Mouse (Mus musculus): ENCODE measurements around the gene Arl16. TPM values are rescaled to one million over a fixed set of nuclear protein-coding genes. Genes with fewer than 3 reads are reported as not detected.

Gene Arl16
- polyA plus RNA-seq, 1 experiment: 21.1 TPM

DNA sequence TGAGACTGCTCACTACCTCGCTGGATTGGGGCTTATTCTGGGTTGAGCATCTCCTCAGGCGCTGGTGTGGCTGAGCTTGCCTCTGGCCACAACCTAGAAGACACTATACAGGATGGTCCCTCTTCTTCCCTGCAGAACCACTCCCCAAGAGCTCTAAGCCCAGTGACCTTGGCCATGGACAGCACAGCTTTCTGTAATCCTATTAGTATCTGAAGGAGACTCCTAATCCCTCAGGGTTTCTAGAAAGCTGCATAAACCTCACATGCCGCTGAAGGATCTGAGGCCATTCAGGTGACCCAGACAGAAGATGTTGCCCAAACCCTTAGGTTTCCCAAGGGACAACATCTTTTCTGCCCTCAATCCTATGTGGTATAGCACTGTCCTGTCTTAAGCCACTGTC lies 15.2 kb downstream of the Arl16 start:
- TF ChIP-seq POLR2A (IDR thresholded peaks at IDR 0.05; ENCODE audit: low read depth, low read length) (no peak), CTCF (conservative IDR thresholded peaks at IDR 0.05; ENCODE audit: insufficient read depth, insufficient read length, low read depth, low read length) (no peak)

GRCm38 (mm10) chr11:120447179-120447578 lies 20.2 kb downstream of the Arl16 start:
- no peak for TF ChIP-seq POLR2A (IDR thresholded peaks at IDR 0.05; ENCODE audit: low read depth, low read length)
- no peak for TF ChIP-seq CTCF (conservative IDR thresholded peaks at IDR 0.05; ENCODE audit: insufficient read depth, insufficient read length, low read depth, low read length)

More for the DNA sequence above, 15.2 kb downstream of the Arl16 start:
- H3K4me3 ChIP-seq (ENCODE audit: insufficient read depth, low read depth, low read length): no peak overlapping the region
- 68% methylated on average over 3 of the region's 3 CpGs for WGBS
- no peaks in the 10 kb centered on the region for H3K4me1 ChIP-seq (ENCODE audit: control insufficient read depth, insufficient read depth, low read length)
- no peaks in the 10 kb centered on the region for H3K27me3 ChIP-seq (replicated peaks; ENCODE audit: control insufficient read depth, insufficient read depth, low read length)
- H3K27ac ChIP-seq (ENCODE audit: insufficient read depth, low read depth, low read length): no peak overlapping the region
- H3K36me3 ChIP-seq (ENCODE audit: control insufficient read depth, insufficient read depth, low read length): no peaks in the 10 kb centered on the region
- no peak for DNase-seq

DNA sequence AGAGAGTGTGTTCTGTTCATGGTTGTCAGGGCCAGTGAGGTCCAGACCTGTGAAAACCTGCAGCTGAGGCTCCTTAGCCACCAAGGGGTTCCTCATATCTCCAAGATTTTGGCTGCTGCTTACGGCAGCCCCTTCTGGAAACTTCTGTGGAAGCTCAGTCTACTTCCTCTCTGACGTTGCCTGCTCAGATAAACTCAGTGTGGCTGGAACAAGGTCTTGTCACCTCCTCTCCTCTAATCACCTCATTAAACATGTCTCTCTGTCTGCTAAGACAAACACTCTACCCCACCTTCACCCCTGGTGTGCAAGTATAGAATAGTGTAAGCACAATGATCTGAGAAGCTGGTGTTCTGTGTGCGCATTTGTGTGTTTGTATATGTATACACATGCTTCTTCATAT lies 21.9 kb downstream of the Arl16 start:
- no peak overlapping the region for H3K4me3 ChIP-seq (ENCODE audit: insufficient read depth, low read depth, low read length)
- TF ChIP-seq POLR2A (IDR thresholded peaks at IDR 0.05; ENCODE audit: low read depth, low read length) (no peak), CTCF (conservative IDR thresholded peaks at IDR 0.05; ENCODE audit: insufficient read depth, insufficient read length, low read depth, low read length) (no peak)
- H3K36me3 ChIP-seq (ENCODE audit: control insufficient read depth, insufficient read depth, low read length): no peaks in the 10 kb centered on the region
- 66% methylated on average over 3 of the region's 3 CpGs for WGBS
- H3K4me1 ChIP-seq (ENCODE audit: control insufficient read depth, insufficient read depth, low read length): no peaks in the 10 kb centered on the region
- H3K27ac ChIP-seq (ENCODE audit: insufficient read depth, low read depth, low read length): no peak overlapping the region
- DNase-seq: no peak
- H3K27me3 ChIP-seq (replicated peaks; ENCODE audit: control insufficient read depth, insufficient read depth, low read length): no peaks in the 10 kb centered on the region

More at GRCm38 (mm10) chr11:120447179-120447578, 20.2 kb downstream of the Arl16 start:
- H3K4me1 ChIP-seq (ENCODE audit: control insufficient read depth, insufficient read depth, low read length): no peaks in the 10 kb centered on the region
- no peaks in the 10 kb centered on the region for H3K27me3 ChIP-seq (replicated peaks; ENCODE audit: control insufficient read depth, insufficient read depth, low read length)
- no peaks in the 10 kb centered on the region for H3K36me3 ChIP-seq (ENCODE audit: control insufficient read depth, insufficient read depth, low read length)
- H3K27ac ChIP-seq (ENCODE audit: insufficient read depth, low read depth, low read length): no peak overlapping the region
- WGBS: 71% methylated on average over 7 of the region's 7 CpGs
- DNase-seq: no peak
- H3K4me3 ChIP-seq (ENCODE audit: insufficient read depth, low read depth, low read length): no peak overlapping the region

DNA sequence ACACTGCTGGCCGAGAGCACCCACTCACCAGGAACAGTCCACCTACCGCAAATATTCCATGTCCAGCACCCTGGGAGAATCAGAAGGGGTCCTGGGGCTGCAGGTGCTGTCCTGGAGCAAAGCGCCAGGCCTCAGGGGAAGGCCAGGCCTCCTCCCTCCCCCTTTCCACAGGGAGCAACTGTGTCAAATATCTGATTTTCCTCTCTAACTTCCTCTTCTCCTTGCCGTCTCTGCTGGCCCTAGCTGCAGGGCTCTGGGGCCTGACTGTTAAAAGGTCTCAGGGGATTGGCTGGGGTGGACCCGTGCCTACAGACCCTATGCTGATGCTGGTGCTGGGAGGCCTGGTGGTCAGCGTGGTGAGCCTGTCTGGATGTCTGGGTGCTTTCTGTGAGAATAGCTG lies 23.3 kb downstream of the Arl16 start:
- TF ChIP-seq POLR2A (IDR thresholded peaks at IDR 0.05; ENCODE audit: low read depth, low read length): no peak
- no peak for TF ChIP-seq CTCF (conservative IDR thresholded peaks at IDR 0.05; ENCODE audit: insufficient read depth, insufficient read length, low read depth, low read length)
- Histone ChIP-seq H3K4me1 (ENCODE audit: control insufficient read depth, insufficient read depth, low read length) (no peaks in the 10 kb centered on the region), H3K4me3 (ENCODE audit: insufficient read depth, low read depth, low read length) (no peak overlapping the region), H3K27ac (ENCODE audit: insufficient read depth, low read depth, low read length) (no peak overlapping the region), H3K27me3 (replicated peaks; ENCODE audit: control insufficient read depth, insufficient read depth, low read length) (no peaks in the 10 kb centered on the region), H3K36me3 (ENCODE audit: control insufficient read depth, insufficient read depth, low read length) (no peaks in the 10 kb centered on the region)
- WGBS: 71% methylated on average over 6 of the region's 6 CpGs
- DNase-seq: no peak

DNA sequence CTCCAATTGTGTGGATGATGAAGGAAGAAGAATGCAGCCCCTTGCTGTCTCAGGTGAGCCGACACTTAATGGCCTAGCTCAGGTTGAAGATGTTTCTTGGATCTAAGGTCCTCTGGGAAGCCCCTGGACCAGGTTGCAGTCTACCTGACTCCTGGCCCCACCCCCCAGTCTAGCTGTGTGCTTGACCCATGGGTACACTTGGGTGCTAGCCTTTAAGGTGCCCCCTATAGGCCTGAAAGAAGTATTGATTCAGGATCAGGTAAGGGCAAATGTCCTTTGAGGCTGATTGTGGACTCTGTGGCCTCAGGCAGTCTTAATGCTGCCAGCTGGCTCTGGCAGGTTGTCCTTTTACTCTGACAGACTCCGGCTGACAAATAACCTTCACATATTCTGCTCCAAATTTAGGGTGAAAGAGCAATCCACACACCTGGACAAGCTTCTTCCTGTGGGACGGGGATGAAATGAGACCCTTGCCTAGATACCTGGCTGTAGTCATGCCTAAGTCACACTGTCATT lies 24.6 kb downstream of the Arl16 start:
- 69% methylated on average over 3 of the region's 3 CpGs for WGBS
- H3K4me3 ChIP-seq (ENCODE audit: insufficient read depth, low read depth, low read length): no peak overlapping the region
- H3K4me1 ChIP-seq (ENCODE audit: control insufficient read depth, insufficient read depth, low read length): no peaks in the 10 kb centered on the region
- no peak for DNase-seq
- no peak overlapping the region for H3K27ac ChIP-seq (ENCODE audit: insufficient read depth, low read depth, low read length)
- TF ChIP-seq POLR2A (IDR thresholded peaks at IDR 0.05; ENCODE audit: low read depth, low read length) (no peak), CTCF (conservative IDR thresholded peaks at IDR 0.05; ENCODE audit: insufficient read depth, insufficient read length, low read depth, low read length) (no peak; the same call in 1 of the 2 replicates)
- H3K36me3 ChIP-seq (ENCODE audit: control insufficient read depth, insufficient read depth, low read length): no peaks in the 10 kb centered on the region
- H3K27me3 ChIP-seq (replicated peaks; ENCODE audit: control insufficient read depth, insufficient read depth, low read length): no peaks in the 10 kb centered on the region

DNA sequence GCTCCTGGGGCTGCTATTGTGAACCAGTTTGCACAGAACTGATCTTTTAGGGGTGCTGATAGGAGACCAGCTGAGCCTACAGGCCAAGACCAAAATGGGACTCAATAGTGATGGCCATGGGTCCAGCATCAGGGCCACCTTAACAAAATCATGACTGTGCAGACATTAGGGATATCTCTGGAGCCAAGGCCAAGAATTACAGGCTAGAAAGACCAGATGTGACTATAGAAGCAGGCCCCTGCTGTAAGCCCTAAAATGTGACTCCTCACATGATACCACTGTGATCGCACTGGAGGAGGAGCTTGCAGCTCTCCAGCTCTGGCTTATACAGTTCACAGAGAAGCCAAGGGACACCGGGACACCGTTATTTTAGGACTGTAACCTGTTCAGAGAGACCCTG lies 25.1 kb downstream of the Arl16 start, which contains the start of gene Tspan10:
TSS of gene Tspan10 (plus strand) at position 301 of the 400 bp plus-strand sequence.
- Histone ChIP-seq H3K27me3 (replicated peaks; ENCODE audit: control insufficient read depth, insufficient read depth, low read length) (no peaks in the 10 kb centered on the region), H3K4me1 (ENCODE audit: control insufficient read depth, insufficient read depth, low read length) (no peaks in the 10 kb centered on the region), H3K4me3 (ENCODE audit: insufficient read depth, low read depth, low read length) (no peak within 1 kb of the TSS), H3K27ac (ENCODE audit: insufficient read depth, low read depth, low read length) (no peak within 1 kb of the TSS), H3K36me3 (ENCODE audit: control insufficient read depth, insufficient read depth, low read length) (no peaks in the 10 kb centered on the region)
- WGBS: 91% methylated on average over 3 of the region's 3 CpGs
- TF ChIP-seq CTCF (conservative IDR thresholded peaks at IDR 0.05; ENCODE audit: insufficient read depth, insufficient read length, low read depth, low read length) (no peak), POLR2A (IDR thresholded peaks at IDR 0.05; ENCODE audit: low read depth, low read length) (no peak)
- no peak for DNase-seq

- Histone ChIP-seq H3K36me3 (ENCODE audit: control insufficient read depth, insufficient read depth, low read length) (no peaks in the 10 kb centered on the region), H3K4me1 (ENCODE audit: control insufficient read depth, insufficient read depth, low read length) (peaks cover 5% of the 10 kb centered on the region; the same call in 1 of the 2 replicates), H3K27ac (ENCODE audit: insufficient read depth, low read depth, low read length) (peak overlapping the region; percentile 71; the same call in 1 of the 2 replicates), H3K27me3 (replicated peaks; ENCODE audit: control insufficient read depth, insufficient read depth, low read length) (no peaks in the 10 kb centered on the region), H3K4me3 (ENCODE audit: insufficient read depth, low read depth, low read length) (peak overlapping the region; percentile 97)
- TF ChIP-seq POLR2A (IDR thresholded peaks at IDR 0.05; ENCODE audit: low read depth, low read length) (no peak), CTCF (conservative IDR thresholded peaks at IDR 0.05; ENCODE audit: insufficient read depth, insufficient read length, low read depth, low read length) (no peak)
- WGBS: 20% methylated on average over 12 of the region's 12 CpGs
- DNase-seq: no peak
Observed at GRCm38 (mm10) chr11:120437857-120438385, 29.5 kb downstream of the Arl16 start.
